Mouse (Mus musculus): ENCODE measurements around the gene Vmn1r218. TPM values are rescaled to one million over a fixed set of nuclear protein-coding genes. Genes with fewer than 3 reads are reported as not detected.

Vmn1r218 gene
- polyA plus RNA-seq, 1 experiment from 2014 or later: not detected

GRCm38 (mm10) chr13:23187875-23188274, 54.9 kb downstream of the Vmn1r218 start, which contains the start of gene Vmn1r220:
Gene Vmn1r220, minus strand, starts transcription at chr13:23187975.
- DNase-seq (no peak), ATAC-seq (ENCODE audit: low FRiP score, low TSS enrichment) (no peak)
- no peaks in the 10 kb centered on the region for H3K9me3 ChIP-seq (ENCODE audit: control insufficient read depth, low read length)
- WGBS: 86% methylated on average over 2 of the region's 2 CpGs
- no peak within 1 kb of the TSS for H3K9ac ChIP-seq (replicated peaks; ENCODE audit: low read length)
- H3K27me3 ChIP-seq (ENCODE audit: control insufficient read depth, insufficient read depth, low read length): no peaks in the 10 kb centered on the region
- no peak within 1 kb of the TSS for H3K4me3 ChIP-seq (replicated peaks; ENCODE audit: low read depth, low read length)
- no peaks in the 10 kb centered on the region for H3K36me3 ChIP-seq (ENCODE audit: control insufficient read depth, insufficient read depth, low read length)
- H3K4me2 ChIP-seq (ENCODE audit: low read length): no peak within 1 kb of the TSS
- H3K4me1 ChIP-seq (ENCODE audit: control insufficient read depth, insufficient read depth, low read length): no peaks in the 10 kb centered on the region
- H3K27ac ChIP-seq (replicated peaks; ENCODE audit: low read depth, low read length): no peak within 1 kb of the TSS

Other genes starting within 250 kb of the Vmn1r218 start
- gene Vmn1r212, start 248.9 kb upstream of the Vmn1r218 start, polyA plus RNA-seq (2014; fragmentation: Nextera tagmentation; extraction: Ambion mirVana): not detected in 2 replicates
- gene Vmn1r213, start 125.5 kb upstream of the Vmn1r218 start, polyA plus RNA-seq (2014; fragmentation: Nextera tagmentation; extraction: Ambion mirVana): not detected in 2 replicates
- gene Vmn1r214, start 102.7 kb upstream of the Vmn1r218 start, polyA plus RNA-seq (2014; fragmentation: Nextera tagmentation; extraction: Ambion mirVana): not detected in 2 replicates
- not detected in 2 replicates for gene Vmn1r215, start 65.1 kb upstream of the Vmn1r218 start, polyA plus RNA-seq (2014; fragmentation: Nextera tagmentation; extraction: Ambion mirVana)
- not detected in 2 replicates for gene Vmn1r217, start 14.9 kb upstream of the Vmn1r218 start, polyA plus RNA-seq (2014; fragmentation: Nextera tagmentation; extraction: Ambion mirVana)
- not detected in 2 replicates for gene Vmn1r219, start 26.2 kb downstream of the Vmn1r218 start, polyA plus RNA-seq (2014; fragmentation: Nextera tagmentation; extraction: Ambion mirVana)
- not detected in 2 replicates for gene Vmn1r220, start 54.8 kb downstream of the Vmn1r218 start, polyA plus RNA-seq (2014; fragmentation: Nextera tagmentation; extraction: Ambion mirVana)
- not detected in 2 replicates for gene Vmn1r221, start 81.0 kb downstream of the Vmn1r218 start, polyA plus RNA-seq (2014; fragmentation: Nextera tagmentation; extraction: Ambion mirVana)
- gene Vmn1r222, start 102.8 kb downstream of the Vmn1r218 start, polyA plus RNA-seq (2014; fragmentation: Nextera tagmentation; extraction: Ambion mirVana): not detected in 2 replicates
- gene Vmn1r223, start 114.0 kb downstream of the Vmn1r218 start, polyA plus RNA-seq (2014; fragmentation: Nextera tagmentation; extraction: Ambion mirVana): not detected in 2 replicates
- gene Zfp322a, start 236.1 kb downstream of the Vmn1r218 start, polyA plus RNA-seq (2014; fragmentation: Nextera tagmentation; extraction: Ambion mirVana): 41.2 and 64.4 TPM in 2 replicates

Measured in midbrain, embryonic 14.5 days (tissue).